Mouse (Mus musculus) CD8-positive naive resting alpha-beta T cell, adult 2 months (primary cell): ENCODE data around the gene C87436.

Experiments
- DNase-seq, 2 experiments: peaks; one replicate each; pipeline ENCODE4 v3.0.0; 2022; ENCODE audit warnings: low read depth in 2 of 2, low spot score in 2 of 2

Gene C87436

DNA sequence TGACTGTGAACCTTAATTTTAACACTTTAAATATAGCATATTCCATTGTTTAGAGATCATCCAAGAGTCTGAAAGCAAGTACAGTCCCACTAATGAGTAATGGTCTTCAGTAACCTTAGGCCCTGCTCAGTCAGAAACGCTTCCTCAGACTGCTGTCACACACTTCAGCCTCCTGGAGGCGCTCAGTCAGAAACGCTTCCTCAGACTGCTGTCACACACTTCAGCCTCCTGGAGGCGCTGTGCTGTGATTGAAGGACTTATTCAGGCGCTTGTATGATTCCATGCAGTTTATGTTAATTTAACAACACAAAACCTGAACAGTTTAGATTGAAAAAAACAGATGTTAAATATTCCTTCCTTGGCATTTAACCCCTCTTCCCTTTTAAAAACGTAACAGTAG is 17.7 kb upstream of the C87436 start:
- DNase-seq, result no peak

DNA sequence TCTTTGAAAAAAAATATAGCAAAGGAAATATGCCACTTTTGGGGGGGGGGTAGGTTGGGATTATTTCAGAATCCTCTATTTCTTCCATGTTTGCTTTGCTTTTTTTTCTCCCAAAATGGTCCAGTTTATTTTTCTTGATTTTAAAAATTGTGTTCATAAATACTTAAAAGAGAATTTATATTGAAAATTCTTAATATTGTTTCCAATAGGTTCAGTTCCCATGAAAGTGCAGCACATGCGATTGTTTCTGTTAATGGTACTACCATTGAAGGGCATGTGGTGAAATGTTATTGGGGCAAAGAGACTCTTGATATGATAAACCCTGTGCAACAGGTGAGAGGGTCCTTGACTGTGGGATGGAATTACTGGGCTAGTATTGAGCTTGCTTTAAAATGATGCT is 11.8 kb upstream of the C87436 start, which contains the start of gene Gm44790:
Gene Gm44790 (plus strand): TSS at position 301 of the 400 bp plus-strand sequence.
- no peak for DNase-seq

DNA sequence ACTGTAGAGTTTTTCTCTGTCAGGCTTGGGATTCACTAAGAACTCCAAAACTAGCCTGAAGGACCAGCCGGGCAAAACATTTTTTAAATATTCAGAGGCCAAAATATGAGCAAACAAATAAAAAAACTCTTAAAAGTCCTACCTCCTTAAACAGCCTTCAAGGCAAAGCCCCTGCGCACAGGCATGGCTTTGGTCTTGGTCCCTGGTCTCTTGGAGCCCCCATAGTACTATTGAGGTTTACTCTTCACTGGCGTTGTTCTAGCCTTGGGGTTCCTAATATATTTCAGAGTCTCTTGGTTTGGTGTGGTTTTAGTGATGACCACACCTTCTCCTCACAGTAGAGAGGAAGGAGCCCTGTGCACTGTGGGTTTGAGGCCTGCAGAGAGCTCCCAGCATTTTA is 6.6 kb upstream of the C87436 start:
- DNase-seq, result no peak

DNA sequence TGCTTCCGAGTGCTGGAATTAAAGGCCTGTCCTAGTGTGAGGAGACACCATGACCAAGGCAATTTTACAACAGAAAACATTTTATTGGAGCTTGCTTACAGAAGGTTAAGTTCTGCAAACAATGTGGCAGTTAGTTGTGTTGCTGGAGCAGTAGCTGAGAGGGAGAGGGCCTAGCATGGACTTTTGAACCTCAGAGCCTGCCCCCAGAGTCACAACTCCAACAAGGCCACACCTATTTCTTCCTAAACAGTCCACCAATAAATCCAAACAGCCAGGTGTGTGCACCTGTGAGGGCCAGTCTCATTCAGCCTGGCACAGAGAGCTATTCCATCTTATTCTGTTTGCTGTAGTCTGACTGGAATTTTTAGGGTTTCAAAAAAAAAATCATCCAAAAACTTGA is 4.5 kb upstream of the C87436 start:
- DNase-seq, result no peak

DNA sequence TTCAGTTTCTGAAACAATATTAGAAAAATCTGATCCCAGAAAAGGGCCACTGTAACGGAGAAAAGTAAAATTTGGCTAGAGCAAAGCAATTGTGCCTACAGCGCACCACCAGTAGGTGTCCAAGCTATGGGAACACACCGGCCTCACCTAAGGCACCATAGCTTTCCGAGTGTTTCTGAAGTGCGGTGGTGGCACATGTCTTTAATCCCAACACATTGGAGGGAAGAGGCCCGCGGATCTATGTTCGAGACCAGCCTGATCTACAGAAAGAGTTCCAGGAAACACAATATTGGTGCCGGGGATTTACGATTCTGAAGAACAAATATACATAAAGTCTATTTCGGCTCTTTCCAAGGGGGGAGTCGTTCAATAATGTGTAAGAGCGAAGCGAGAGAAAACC is 463 bp upstream of the C87436 start:
- DNase-seq, result peak; percentile 47 to 58

DNA sequence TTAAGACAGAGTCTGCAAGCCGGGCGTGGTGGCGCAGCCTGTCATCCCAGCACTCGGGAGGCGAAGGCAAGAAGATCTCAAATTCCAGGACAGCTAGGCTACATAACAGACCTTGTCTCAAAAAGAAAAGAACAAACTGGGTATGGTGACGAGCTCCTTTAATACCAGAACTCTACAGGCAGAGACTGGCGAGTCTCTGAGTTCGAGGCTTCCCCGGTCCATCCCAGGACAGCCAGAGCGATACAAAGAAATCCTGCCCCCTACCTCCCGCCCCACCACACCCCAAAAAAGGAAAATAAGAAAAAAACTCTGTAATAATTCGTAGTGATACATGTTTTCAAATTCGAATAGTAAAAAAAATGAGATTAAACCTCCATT is 934 bp downstream of the C87436 start:
- no peak for DNase-seq

DNA sequence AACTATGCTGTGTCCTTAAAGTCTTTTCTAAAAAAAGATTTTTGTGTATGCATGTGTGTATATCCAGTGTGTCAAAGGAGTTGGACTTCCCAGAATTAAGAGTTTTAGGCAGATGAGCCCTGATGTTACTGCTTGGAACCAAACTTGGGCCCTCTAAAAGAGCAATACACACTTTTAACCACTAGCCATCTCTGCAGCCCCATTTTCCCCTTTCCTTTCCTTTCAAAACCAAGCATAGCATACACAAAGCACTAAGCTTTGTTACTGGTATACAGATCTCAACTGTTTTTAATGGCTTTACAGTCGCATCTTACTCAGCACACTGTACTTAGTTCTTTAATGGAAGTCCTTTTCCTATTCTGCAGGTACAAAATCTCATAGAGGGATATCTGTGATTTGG is 1.4 kb downstream of the C87436 start:
- no peak for DNase-seq

DNA sequence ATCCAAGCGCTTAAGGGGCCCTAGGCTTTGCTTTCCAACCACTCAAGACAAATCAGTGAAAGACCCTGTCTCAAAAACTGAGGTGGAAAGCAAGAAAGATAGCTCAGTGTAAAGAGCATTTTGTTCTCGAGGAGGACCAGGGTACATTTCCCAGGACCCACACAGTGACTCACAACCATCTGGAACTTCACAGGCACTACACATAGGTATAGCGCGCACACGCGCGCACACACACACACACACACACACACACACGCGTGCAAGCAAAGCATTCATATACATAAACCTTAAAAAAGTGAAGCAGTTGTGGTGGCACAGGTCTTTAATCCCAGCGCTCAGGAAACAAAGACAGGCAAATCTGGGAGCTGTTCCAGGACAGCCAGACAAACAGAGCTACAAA is 3.4 kb downstream of the C87436 start:
- DNase-seq, result no peak

DNA sequence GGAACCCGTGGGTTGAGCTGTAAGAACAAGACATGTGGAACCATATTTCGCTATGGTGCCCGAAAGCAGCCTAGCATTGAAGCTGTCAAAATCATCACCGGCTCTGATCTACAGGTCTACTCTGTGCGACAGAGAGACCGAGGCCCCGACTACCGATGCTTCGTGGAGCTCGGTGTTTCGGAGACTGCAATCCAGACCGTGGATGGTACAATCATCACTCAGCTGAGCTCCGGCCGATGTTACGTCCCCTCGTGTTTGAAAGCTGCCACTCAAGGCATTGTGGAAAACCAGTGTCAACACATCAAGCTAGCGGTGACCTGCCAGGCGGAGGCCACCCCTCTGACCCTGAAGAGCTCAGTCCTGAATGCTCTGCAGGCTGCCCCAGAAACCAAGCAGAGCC is 7.4 kb downstream of the C87436 start:
- no peak for DNase-seq

DNA sequence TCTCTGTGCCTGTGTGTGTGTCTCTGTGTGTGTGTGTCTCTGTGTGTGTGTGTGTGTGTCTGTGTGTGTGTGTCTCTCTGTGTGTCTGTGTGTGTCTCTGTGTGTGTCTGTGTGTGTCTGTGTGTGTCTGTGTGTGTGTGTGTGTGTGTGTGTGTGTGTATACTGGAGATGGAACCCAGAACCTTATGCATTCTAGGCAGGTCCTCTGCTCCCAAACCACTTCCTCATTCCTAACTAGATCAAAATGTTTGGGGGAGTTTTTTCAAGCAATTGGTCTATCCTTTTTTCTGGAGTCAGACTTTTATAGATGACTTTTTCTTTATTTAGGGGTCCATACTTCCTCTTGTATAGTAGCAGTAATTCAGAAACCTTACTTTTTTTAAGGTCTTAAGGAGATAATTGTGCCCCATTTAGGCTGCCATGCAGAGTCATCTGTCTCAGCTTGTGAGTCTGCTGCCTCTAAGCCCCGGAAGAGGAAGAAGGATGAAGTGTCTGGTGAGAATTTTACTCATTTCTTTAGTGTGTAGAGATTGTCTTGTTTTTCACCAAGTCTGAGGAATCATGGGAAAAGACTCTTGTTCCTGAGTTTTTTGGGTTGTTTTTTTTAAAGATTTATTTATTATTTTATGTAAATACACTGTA is 8.9 kb downstream of the C87436 start:
- no peak for DNase-seq

DNA sequence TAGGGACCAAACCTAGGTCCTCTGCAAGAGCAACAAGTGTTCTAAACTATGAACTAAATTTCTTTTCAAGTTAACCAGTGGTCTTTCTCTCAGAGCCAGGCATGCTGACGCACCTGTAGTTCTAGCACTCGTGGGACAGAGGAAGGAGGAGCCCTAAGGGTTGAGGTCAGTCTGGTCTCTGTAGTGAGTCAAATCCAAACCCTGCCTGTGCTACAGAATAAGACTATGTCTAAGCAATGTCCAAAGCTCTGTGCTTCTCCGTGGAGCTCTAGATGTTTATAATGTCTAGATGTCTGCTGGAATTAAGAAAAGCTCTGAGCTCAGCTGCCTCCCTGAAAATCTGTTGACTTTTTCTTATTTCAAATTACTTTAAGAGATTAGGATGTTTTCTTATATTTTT is 18.6 kb downstream of the C87436 start:
- no peak for DNase-seq

DNA sequence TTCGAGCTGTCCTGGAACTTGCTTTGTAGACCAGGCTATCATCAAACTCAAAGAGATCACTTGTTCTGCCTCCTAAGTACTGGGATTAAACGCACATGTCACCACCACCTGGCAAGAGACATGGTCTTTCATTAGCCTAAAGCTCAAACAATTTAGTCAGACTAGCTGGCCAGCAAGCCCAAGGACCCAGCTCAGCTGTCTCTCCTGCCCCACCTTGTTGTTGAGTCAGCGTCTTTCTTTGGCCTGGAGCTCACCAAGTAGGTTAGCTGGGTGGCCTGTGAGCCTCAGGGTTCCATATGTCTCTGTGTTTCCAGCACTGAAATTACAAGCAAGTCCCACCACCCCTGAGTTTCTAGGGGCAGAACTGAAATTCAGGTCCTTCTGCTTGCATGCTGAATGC is 24.9 kb downstream of the C87436 start:
- DNase-seq, result no peak

DNA sequence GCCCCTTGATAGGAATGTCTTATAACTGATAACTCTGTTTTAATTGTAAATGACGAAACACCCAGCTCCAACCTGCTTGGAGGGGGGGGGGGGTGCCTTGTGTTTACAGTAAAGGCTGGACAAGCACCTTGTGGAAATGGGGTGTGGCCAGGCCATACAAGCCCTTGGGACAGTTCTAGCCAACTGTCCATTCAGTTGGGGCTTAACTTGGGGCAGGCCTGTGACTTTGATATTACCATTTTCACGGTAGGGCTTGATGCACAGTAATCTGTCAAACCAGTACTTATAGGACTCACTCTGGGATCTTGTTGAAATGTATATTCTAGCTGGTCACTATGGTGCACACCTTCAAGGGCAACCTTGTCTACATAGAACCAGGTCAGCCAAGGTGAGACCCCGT is 33.1 kb downstream of the C87436 start:
- DNase-seq, result no peak

DNA sequence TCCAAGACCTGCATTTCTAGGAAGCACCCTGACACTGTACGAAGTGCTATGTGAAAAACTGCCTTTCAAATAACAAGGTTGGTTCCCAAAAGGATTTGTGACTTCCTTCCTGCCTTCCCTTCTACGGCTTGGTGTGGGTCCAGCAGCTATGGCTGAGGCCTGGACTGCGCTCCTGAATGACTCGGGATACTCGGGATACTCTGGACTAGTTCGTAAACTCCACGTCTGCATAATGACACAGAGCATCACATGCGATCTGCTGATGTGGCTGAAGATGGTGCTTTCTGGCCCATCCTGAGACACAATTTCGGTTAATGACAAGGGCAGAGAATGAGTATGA is 33.6 kb downstream of the C87436 start:
- no peak for DNase-seq

DNA sequence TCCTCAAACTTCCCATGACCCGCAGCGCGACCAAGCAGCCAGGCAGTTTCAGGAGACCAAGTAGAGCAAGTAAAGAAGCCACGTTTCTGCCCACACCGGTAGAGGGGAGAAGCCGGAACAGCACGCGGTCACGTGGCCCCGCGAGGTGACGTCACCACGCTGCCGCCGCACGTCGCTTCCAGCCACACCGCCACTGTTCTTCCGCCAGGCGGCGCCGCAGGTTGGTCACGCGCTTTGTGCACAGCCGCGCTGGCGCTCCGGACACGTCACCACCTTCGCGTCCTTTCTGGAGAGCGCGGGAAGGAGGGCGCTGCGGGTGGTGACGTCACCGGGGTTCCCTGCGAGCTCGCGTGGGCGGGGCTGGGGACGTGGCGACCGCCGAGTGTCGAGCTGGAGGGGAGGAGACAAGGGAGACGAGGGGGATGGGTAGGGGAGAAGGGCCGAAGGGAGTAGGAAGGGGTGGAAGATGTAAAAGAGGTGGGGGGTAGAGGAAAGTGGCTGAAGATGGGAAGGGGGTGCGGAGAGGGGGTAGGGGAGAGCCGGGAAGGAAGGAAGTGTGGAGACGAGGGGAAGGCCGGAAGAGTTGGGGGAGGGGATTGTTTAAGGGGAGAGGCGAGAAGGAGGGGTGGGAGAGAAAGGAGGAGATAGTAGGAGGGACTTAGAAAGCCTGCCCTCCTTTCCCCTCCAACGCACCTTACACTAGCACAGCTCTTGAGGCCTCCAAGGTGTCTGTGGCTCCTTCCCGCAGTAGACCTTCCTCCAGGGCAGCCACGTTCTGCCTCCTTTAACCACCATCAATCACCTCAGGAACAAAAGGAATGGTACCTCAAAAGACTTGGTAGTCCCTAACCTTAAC is 34.2 kb downstream of the C87436 start:
- peak; percentile 99 to 100 for DNase-seq

DNA sequence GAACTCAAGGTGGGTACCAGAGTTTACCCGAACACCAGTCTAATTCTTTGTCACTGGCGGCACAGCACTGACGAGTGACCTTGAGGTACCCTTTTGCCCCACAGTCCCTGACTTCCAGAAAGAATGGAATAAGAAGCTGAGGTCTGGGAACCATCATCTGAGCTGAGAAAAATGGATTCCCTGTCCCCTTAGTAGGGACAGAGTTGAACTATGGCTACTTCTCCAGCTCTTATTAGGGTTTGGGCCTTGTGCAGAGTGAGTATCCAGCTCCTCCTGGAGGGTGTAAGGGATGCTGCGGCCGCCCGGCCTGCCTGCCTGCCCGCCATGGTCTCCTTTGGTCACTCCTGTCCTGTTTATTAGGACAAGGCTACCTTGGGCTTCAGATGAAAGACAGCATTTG is 34.9 kb downstream of the C87436 start:
- no peak for DNase-seq

DNA sequence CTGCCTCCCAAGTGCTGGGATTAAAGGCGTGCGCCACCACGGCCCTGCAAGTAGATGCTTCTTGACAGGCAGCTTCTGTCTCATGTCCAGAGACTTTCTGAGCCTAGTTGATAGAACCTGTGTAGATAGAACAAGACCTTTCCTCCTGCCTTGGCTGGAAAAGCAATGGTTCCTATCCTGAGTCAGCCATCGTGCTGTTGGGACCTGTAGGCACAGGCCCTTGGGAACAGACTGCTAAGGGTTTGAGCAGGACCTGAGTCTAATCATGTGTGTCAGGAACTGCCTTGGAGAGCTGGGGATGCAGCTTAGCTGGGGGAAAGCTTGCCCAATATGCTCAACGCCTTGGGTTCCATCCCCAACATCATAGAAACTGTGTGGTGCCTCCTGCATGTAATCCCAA is 35.9 kb downstream of the C87436 start:
- DNase-seq, result no peak

DNA sequence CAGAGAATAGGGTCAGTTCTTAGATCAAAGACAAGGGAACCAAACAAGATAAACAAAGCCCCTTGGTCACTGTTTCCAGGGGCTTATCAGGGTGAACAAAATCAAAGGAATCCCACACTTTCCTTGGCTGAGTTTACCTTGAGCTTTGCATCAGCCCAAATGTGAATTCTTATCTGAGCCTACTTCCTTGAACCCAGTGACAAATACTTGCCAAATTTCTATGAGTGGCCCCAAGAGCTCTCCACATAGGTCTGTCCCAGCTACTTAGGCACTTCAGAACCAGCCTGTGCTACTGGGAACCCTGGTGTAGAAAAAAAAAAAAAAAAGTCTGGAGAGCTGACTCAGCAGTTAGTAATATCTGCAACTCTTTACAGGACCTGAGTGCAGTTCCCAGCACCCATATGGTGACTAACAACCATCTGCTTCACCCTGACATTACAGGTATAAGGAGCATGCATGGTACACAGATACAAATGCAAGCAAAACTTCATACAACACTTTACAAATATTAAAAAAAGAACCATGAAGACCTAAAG is 36.5 kb downstream of the C87436 start:
- DNase-seq, result no peak

DNA sequence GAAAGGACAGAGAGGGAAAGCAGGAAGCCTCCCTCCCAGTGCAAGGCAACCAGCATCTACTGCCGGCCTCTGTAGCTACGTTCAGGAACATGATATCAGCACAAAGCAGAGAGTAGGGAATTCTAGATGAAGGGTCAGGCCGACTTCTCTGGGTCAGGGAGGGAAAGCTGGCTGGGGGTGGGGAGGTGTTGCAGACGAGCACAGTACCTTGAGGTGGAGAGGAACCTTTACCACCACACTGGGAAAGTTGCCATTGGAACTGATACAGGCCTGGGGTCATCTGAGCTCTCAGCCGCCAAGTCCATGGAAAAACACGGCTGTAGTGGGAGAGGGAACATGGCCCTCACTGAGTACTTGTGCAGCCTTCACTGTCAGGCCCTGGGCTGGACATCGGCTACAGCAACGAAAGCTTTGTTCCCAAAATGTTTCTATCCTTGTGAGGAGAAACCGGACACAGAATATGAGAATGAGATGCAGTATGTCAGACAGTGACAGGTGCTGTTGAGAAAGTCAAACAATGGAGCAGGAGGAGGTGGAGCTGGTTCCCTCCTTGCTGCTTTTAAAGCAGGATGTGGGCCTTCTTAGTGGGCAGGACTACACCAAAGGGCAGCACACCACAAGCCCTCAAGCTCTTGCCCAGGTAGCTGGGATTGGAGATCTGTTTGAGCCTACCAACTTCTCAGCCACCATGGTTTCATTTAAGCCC is 37.4 kb downstream of the C87436 start:
- no peak for DNase-seq

DNA sequence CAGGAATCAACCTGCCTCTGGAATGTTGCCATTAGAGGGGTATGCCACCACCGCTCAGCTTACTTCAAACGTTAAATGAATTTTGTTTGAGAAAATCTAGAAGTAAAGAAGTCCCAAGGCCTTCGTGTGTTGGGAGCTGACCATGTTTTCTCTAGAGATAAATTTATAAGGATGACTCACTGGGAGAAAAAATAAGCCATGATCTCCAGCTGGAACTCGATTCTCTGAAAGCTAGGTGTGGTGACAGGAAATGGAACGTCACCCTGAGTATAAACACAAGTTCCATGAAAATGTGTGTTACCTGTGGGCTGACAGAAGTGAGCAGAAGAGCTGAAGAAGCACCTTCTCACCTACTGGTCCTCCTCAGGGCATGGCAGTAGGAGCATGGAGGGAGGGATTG is 38.8 kb downstream of the C87436 start:
- DNase-seq, result no peak

DNA sequence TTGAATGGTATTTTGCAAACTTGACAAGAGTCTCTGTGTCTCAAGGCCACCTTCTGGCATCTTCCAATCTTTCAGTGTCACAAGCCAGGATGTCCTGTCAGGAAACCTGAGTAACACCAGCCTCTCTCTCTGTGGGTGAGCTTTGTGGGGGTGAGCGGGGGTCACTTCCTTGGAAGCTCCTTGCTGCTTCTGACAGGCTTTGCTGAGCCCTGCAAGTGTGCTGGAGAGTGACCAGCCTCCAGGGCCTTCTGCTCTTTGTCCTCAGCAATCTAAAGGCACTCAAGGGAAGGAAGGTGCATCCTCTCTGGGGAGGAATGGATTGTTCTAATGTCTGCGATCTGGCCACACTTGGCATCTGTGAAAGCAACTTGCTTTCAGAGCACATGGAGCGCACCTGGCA is 41.1 kb downstream of the C87436 start:
- no peak for DNase-seq

DNA sequence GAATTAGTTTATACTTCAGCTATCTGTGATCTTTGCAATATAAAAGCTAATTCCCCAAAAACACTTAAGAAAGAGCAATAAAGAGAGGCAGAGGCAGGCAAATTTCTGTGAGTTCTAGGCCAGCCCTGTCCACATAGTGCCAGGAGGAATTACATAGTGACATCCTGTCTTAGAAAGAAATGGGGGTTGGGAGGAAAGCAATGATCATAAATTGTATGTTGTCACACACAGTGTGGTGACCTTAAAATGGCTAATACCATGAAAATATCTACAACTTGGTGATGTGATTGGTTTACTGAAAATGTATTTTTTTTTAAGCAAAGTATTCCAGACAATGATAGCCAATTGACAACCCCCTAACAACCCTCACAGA is 41.6 kb downstream of the C87436 start:
- no peak for DNase-seq
